Mouse (Mus musculus) kidney, postnatal 10 days (tissue): ENCODE measurements around the gene Hgfac.

Source experiments
- DNase-seq: peaks from one replicate; pipeline ENCODE4 v3.0.0; 2021; ENCODE audit warnings: mixed read lengths

Gene Hgfac

DNA sequence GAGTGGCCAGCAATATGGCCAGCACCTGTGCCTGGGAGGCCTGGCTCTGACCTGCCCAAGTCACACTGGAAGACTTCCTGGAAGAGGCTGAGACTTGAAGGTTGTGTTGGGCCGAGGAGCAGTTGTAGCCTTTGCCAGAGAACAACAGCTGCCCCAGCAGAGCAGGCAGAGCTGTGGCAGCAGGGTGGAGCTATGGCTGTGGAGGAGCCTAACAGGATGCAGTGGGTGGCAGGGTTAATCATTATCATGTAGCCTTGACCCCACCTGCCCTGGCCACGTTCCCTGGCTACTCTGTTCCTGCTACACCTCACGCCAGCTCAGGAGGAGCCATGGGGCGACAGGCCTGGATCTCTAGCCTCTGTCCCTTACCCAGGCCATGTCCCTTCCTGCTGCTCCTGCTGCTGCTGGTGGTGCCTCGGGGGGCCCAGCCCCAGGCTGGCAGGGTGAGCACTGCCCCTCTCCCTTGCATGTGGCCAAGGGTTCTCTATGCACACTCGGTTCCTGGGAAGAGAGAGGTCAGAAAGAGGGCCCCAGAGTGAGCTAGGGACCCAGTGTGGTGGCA is at the start of gene Hgfac:
Gene Hgfac (plus strand): TSS at position 242 of the 562 bp plus-strand sequence.
- DNase-seq: peak; percentile 82

DNA sequence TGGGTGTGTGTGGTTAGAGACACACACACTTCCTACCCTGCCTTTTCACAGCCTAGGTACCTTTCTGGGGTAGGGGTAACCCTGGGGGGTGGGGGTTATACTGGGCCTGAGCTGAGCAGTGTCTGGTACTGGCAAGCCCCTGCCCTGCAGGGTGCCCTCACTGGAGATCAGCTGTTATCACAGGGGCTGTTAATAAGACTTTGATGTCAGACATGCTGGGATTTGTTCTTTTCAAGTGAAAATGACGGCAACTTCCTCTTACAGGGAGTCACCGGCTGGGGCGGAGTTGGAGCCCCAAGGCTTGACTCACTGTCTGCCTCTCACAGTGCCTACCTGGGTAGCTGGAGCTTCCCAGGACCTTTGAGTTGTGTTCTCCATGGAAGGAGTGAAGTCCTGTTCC is 42.6 kb upstream of the Hgfac start:
- no peak for DNase-seq

GRCm38 (mm10) chr5:34999281-34999680 is 42.0 kb upstream of the Hgfac start:
- no peak for DNase-seq

- no peak for DNase-seq
Observed at GRCm38 (mm10) chr5:35000323-35000722, 41.0 kb upstream of the Hgfac start.

GRCm38 (mm10) chr5:35001144-35001543 is 40.2 kb upstream of the Hgfac start:
- DNase-seq: no peak

DNA sequence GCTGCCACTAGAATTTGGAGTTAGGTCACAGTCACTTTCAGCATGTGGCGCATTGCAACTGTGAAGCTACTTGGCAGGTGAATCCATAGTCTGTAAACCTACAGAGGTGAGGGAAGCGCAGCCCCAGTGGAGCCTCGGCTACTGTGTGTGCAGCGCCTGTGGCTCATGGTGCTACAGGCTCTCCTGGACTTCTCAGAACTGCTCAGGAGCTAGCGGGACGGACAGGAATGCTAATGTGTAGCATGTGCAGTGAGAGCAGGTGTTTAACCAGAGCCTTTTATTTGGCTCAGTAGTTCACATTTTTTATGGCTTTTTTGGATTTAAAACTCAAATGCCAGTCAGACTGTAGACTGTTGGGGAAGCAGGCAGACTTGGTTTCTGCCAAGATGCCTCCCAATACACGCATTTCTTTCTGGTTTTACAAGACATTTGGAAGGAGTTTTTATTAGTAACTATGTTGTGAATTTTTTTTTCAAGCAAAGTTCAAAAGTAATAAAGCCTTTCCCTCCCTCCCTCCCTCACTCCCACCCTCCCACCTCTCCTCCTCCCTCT is 37.6 kb upstream of the Hgfac start:
- no peak for DNase-seq

DNA sequence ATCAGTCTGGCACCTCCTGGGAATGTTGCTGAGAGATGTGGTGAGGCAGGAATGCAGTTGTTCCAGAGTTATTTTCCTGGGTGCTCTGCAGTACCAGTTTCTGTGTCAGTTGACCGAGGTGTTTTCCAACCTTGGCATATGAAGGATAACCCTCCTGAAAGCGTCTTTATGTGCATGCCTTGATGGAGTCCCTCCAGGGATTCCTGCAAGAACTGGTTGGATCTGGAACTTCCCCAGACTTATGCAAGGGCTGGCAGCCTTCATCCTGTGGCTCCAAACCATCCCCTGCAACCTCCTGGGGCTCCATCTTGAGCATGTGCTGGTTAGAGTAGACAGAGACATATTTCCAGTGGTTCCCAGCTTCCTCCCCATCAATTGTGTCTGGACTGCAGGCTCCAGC is 36.5 kb upstream of the Hgfac start:
- DNase-seq: no peak

DNA sequence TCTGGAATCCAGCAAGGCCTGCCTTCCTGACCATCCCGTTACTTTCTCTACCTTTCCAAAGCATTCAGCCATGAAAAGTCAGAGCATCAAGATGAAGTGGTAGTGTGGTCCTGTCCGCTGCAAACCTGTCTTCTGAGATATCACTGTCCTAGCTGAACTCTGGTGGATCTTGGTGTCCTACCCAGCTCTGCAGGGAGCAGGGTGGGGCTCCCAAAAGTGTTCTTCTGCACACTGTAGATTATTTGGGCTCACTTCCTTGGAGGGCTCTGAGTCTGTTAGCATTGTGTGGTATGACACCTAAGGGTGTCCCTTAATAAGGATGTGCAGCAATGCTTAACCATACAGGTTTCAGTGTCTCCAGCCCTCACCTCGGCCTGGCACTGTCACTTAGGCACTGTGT is 35.6 kb upstream of the Hgfac start:
- no peak for DNase-seq

- DNase-seq: no peak
Observed at GRCm38 (mm10) chr5:35006599-35006998, 34.7 kb upstream of the Hgfac start.

- no peak for DNase-seq
Observed at GRCm38 (mm10) chr5:35009163-35009562, 32.1 kb upstream of the Hgfac start.

DNA sequence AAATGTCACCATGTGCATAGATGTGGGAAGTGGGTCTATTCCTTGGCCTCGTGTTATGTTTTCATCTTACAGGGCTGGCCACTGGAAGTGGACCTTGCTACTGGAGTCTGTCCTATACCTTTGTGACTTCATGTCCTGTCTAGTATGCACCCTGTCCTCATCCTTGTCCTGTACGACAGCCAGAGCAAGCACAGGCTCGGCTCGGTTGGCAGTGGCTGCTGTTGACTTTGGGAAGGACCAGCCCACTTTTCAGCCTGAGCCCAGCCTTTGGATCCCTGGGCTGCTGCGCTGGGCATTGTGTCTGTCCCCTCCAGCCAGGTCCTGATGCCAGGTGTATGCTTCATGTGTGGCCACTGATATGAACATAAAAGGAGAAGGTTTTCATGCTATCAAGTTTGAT is 30.7 kb upstream of the Hgfac start:
- no peak for DNase-seq

DNA sequence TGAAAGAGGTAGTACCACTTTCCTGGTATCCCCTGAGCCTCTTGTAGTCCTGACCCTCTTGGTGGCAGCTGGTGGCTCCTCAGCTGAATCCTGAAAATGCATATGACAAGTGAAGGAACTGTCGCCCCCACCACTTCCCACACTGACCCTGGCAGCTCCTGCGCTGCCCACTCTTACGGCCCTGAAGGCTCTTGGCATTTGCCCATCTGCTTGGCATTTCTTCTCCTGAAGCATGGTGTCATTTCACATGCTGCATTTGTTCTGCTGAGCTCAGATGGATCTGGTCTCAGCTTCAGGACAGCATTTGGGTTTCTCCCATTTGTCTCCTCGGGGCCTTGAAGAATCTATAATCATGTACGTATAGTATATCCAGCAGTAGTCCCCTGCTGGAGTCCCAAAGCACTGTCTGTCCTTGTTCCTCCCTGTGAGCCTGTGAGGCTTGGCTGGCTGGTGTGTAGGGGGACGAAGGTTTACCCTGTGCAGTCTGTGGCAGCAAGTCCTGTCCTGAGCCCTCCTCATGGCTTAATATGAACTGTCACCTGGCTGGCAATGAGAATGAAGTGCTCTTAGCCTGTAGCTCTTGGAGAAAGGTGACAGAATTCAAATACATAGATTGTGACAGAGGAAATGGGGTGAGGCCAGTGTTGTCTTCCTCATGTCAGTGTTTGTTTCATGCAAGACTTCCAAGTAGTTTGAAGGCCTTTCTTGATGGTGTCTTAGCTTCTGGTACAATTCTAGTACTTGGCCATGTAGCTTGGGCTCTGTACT is 30.0 kb upstream of the Hgfac start:
- no peak for DNase-seq

DNA sequence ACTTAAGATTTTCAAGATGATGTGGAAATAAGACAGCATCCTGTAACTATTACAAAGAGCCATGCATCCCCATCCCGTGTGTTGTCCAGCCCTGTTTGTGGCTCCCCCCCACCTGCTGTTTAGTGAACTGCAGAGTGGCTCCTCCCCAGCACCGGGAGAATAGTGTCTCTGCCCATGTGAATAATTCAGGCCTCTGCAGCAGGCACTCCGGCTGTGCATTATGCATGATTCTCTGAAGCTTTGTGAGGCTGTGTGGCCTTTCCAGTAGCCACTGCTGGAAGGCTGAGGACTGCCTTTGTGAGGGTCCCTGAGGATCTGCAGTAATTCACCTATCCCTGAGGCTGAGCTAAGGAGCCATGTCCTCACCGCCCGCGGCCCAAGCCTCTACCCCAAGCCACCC is 27.3 kb upstream of the Hgfac start:
- no peak for DNase-seq

GRCm38 (mm10) chr5:35019673-35020300 is 21.5 kb upstream of the Hgfac start:
- DNase-seq: no peak

DNA sequence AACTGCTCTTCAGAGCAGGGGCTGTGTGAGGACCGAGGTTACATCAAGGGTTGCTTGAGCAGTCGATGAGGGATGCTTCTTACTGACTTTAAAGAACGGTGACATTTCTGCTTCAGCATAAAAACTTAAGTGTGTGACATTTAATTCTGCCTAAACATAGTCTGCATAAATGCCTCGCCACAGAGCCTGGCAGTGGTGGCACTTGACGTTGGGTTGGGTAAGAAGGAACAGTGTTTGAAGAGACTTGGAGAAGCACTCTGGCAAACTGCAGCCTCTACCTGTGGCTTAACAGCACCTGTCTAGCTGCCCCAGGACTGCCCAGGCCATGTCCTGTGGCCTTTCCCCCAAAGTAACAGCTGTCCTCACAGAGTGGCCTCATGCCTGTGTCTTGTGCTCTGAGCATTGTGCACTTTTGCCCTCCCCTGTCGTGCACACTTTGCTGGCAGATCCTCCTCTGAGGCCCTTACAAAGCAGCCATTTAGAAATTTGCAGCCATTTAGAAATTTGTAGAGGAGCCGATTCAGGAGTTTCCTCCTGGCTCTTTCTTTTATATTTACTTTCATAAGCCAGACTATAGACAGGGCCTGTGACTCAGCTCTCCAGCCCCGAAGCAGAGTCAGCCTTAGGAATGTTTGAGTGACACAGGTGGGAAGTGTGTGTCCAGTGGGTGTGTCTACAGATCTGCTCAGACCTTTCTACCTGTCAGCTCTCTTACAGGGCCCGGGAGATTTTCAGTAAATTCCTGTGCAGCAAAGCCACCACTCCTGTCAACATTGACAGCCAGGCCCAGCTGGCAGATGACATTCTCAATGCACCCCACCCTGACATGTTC is 20.7 kb upstream of the Hgfac start:
- DNase-seq: no peak

DNA sequence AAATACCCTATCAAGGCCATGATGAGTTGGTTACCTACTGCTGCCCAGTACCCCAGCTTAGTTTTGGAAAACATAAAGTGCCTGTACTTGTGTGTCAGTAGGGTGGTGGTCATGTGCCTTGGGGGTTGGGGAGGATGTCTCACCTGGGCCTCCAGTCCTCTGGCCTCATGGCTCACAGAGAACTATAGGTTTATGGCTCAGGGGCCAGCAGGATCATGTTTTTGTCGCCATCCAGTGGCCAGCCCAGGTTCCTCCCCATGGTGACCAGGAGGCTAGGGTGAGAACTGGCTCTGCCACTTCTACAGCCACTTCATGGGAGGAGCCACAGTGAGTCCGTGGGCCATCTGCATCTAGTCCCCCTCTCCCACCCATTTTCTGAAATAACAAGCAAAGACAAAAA is 16.3 kb upstream of the Hgfac start:
- DNase-seq: peak; percentile 78

GRCm38 (mm10) chr5:35029303-35029702 is 12.0 kb upstream of the Hgfac start:
- no peak for DNase-seq

- DNase-seq: no peak
Observed at GRCm38 (mm10) chr5:35029755-35030154, 11.6 kb upstream of the Hgfac start.

GRCm38 (mm10) chr5:35033068-35033467 is 8.2 kb upstream of the Hgfac start:
- peak; percentile 50 for DNase-seq

- DNase-seq: no peak
Observed at GRCm38 (mm10) chr5:35033619-35034018, 7.7 kb upstream of the Hgfac start.

- DNase-seq: no peak
Observed at GRCm38 (mm10) chr5:35035141-35035540, 6.2 kb upstream of the Hgfac start.

- DNase-seq: peak; percentile 34
Observed at GRCm38 (mm10) chr5:35035795-35036194, 5.5 kb upstream of the Hgfac start.

DNA sequence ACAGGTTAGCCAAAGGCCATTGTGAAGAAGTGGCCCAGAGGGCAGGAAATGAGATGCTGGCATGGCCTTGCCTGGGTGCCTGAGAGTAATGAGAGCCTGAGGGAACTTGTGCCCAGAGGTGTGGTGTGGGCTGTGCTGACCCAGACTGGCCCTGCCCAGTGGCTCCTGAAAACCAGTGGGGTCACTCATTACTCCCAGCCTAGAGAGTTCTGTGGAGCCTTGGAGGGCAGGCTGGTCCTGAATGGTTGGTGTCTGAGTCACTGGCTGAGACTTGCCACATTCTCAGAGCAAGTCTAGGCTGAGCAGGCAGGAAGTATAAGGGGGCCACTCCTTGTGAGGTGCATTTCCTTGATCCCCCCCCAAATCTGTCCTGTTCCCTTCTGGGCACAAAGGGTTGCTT is 3.9 kb upstream of the Hgfac start:
- DNase-seq: no peak
